Mouse (Mus musculus) neural tube, embryonic 12.5 days (tissue): ENCODE measurements around the gene Prkce. TPM values are rescaled to one million over a fixed set of nuclear protein-coding genes. Genes with fewer than 3 reads are reported as not detected.

Experiments used
- ATAC-seq: fragments of 200-750 bp; cut with Nextera tagmentation; 2 replicates; pipeline ENCODE4 v1.8.0; 2017; ENCODE audit warnings: low read depth, mild to moderate bottlenecking, moderate TSS enrichment, moderate library complexity; ENCODE audit not compliant: low FRiP score
- H3K27ac ChIP-seq: fragments of 300-500 bp; sonication (generic); 2 replicates; pipeline ENCODE4 v1.5.1; 2016
- H3K27me3 ChIP-seq: fragments of 300-500 bp; sonication (generic); replicated peaks from 2 replicates; pipeline ENCODE4 v1.6.1; 2016; ENCODE audit warnings: mild to moderate bottlenecking
- H3K36me3 ChIP-seq: fragments of 300-500 bp; sonication (generic); 2 replicates; pipeline ENCODE4 v1.6.1; 2016; ENCODE audit warnings: mild to moderate bottlenecking
- H3K4me1 ChIP-seq: fragments of 300-500 bp; sonication (generic); 2 replicates; pipeline ENCODE4 v1.6.1; 2016
- H3K4me2 ChIP-seq: fragments of 300-500 bp; sonication (generic); replicated peaks from 2 replicates; pipeline ENCODE4 v1.6.1; 2016; ENCODE audit warnings: mild to moderate bottlenecking
- H3K4me3 ChIP-seq: fragments of 300-500 bp; sonication (generic); 2 replicates; pipeline ENCODE4 v1.5.1; 2016
- H3K9ac ChIP-seq: fragments of 300-500 bp; sonication (generic); 2 replicates; pipeline ENCODE4 v1.6.1; 2016; ENCODE audit warnings: mild to moderate bottlenecking
- H3K9me3 ChIP-seq: fragments of 300-500 bp; sonication (generic); 2 replicates; pipeline ENCODE4 v1.6.1; 2016; ENCODE audit warnings: mild to moderate bottlenecking
- WGBS: fragments of 180-500 bp; shearing (Covaris S2); methylation state at CpG from one replicate; pipeline ENCODE4 v1.1.7; 2016; 5-methylcytosine and 5-hydroxymethylcytosine counted together
- polyA plus RNA-seq: library from polyadenylated mRNA; unstranded; fragments of >200 nt; fragmentation: Nextera tagmentation; extraction: Ambion mirVana; gene quantifications from 2 replicates; pipeline ENCODE4 v1.2.1, GENCODE M21; 2016

The Prkce gene
- polyA plus RNA-seq, 1 experiment from 2014 or later, result 20.7 TPM

- Histone ChIP-seq H3K36me3 (no peaks in the 10 kb centered on the region), H3K27ac (no peak overlapping the region), H3K9ac (no peak overlapping the region), H3K27me3 (no peaks in the 10 kb centered on the region), H3K4me2 (peak overlapping the region; percentile 32), H3K4me3 (no peak overlapping the region), H3K9me3 (no peaks in the 10 kb centered on the region), H3K4me1 (peaks cover 9% of the 10 kb centered on the region)
- ATAC-seq, result peak; percentile 83
- 42% methylated on average over 15 of the region's 15 CpGs for WGBS
Observed at GRCm38 (mm10) chr17:86444578-86445419, 277.2 kb downstream of the Prkce start.

DNA sequence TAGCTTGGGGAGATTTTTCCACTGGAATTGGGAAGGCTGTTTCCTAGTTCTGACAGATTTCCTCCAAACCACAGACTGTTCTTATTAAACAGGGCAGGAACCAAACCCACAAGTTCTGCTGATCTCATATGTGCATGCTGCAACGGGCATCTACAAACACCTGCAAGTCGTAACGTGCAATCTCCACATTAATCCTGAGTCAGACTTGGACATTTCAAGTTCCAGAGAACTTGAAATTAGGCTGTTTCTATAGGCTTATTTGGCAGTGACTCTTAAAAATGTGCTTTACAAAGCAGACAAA, 277.8 kb downstream of the Prkce start:
- no peak overlapping the region for H3K27ac ChIP-seq
- no peak for ATAC-seq
- H3K9ac ChIP-seq, result no peak overlapping the region
- peaks cover 9% of the 10 kb centered on the region for H3K4me1 ChIP-seq
- H3K9me3 ChIP-seq, result no peaks in the 10 kb centered on the region
- H3K4me3 ChIP-seq, result no peak overlapping the region
- no peaks in the 10 kb centered on the region for H3K27me3 ChIP-seq
- WGBS, result 82% methylated on average over 3 of the region's 3 CpGs
- no peak overlapping the region for H3K4me2 ChIP-seq
- H3K36me3 ChIP-seq, result no peaks in the 10 kb centered on the region

DNA sequence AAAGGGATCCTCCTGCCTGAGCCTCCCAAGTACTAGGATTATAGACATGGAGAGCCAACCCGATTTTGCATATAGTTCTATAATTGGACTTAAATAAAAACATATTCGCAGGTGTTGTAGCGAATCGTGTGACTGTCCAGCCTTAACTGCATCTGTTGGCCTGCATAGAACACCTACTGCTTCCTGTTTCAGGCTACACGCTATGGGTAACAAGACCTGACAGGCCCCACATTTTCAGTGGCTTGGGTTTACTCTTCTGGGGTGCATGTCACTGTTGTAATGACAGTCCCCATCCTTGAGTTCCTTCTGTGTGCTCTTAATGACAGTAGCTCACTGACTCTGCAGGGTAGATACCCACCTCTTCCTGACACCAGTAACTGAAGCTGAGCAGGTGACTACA, 278.3 kb downstream of the Prkce start:
- Histone ChIP-seq H3K4me1 (peaks cover 9% of the 10 kb centered on the region), H3K4me2 (no peak overlapping the region), H3K9me3 (no peaks in the 10 kb centered on the region), H3K27me3 (no peaks in the 10 kb centered on the region), H3K9ac (no peak overlapping the region), H3K36me3 (no peaks in the 10 kb centered on the region), H3K27ac (no peak overlapping the region), H3K4me3 (no peak overlapping the region)
- ATAC-seq, result no peak
- WGBS, result 92% methylated on average over 5 of the region's 5 CpGs

- no peak for ATAC-seq
- H3K4me1 ChIP-seq, result peaks cover 9% of the 10 kb centered on the region
- no peak overlapping the region for H3K4me2 ChIP-seq
- H3K4me3 ChIP-seq, result no peak overlapping the region
- H3K27ac ChIP-seq, result no peak overlapping the region
- no peaks in the 10 kb centered on the region for H3K9me3 ChIP-seq
- H3K9ac ChIP-seq, result no peak overlapping the region
- no peaks in the 10 kb centered on the region for H3K36me3 ChIP-seq
- WGBS, result 83% methylated on average over 4 of the region's 4 CpGs
- no peaks in the 10 kb centered on the region for H3K27me3 ChIP-seq
Observed at GRCm38 (mm10) chr17:86447101-86447598, 279.6 kb downstream of the Prkce start.

DNA sequence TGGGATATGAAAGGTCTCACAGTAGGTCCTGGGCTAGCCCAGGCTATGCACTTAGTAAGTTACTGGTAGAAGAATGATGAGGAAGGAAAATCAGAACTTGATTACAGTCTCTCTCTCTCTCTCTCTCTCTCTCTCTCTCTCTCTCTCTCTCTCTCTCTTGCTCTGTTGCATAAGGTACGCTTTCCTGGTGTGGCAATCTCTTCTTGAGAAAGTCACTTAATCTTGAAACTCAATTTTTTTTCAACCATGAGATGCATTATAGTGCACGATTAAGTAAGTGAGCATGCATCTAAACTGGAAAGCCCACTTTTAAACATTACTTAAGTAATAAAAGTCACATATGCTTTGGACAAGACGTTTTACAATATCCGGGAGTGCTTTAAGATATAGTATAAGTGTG, 285.3 kb downstream of the Prkce start:
- 89% methylated on average over 4 of the region's 4 CpGs for WGBS

GRCm38 (mm10) chr17:86453673-86454350, 286.2 kb downstream of the Prkce start:
- no peaks in the 10 kb centered on the region for H3K9me3 ChIP-seq
- no peaks in the 10 kb centered on the region for H3K4me1 ChIP-seq
- no peak overlapping the region for H3K4me2 ChIP-seq
- H3K27ac ChIP-seq, result no peak overlapping the region
- H3K36me3 ChIP-seq, result no peaks in the 10 kb centered on the region
- H3K9ac ChIP-seq, result no peak overlapping the region
- no peak for ATAC-seq
- H3K4me3 ChIP-seq, result no peak overlapping the region
- no peaks in the 10 kb centered on the region for H3K27me3 ChIP-seq
- 88% methylated on average over 14 of the region's 14 CpGs for WGBS

More for the DNA sequence above, 285.3 kb downstream of the Prkce start:
- no peaks in the 10 kb centered on the region for H3K9me3 ChIP-seq
- no peak overlapping the region for H3K9ac ChIP-seq
- H3K36me3 ChIP-seq, result no peaks in the 10 kb centered on the region
- H3K4me2 ChIP-seq, result no peak overlapping the region
- H3K4me1 ChIP-seq, result no peaks in the 10 kb centered on the region
- H3K27ac ChIP-seq, result no peak overlapping the region
- no peaks in the 10 kb centered on the region for H3K27me3 ChIP-seq
- ATAC-seq, result no peak
- H3K4me3 ChIP-seq, result no peak overlapping the region

GRCm38 (mm10) chr17:86454351-86454706, 286.7 kb downstream of the Prkce start:
- no peaks in the 10 kb centered on the region for H3K36me3 ChIP-seq
- 82% methylated on average over 3 of the region's 3 CpGs for WGBS
- no peaks in the 10 kb centered on the region for H3K27me3 ChIP-seq

DNA sequence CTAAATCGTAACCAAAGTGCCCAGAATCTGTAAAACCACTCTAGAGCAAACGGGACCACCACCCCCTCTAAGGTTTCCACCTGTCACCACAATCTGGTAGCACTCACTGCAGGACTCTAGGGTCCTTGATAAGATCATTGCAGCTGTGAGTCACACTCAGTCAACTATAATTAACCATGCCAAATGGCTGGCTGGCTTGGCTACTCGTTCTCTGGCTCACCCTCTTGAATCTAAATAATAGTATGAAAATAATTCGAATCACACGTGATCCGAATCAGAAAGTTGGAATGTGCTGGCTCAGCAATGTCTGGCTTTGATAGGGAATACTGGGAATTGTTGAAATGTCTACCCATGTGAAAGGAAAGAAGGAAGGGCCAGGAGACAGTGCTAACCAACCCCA, 288.9 kb downstream of the Prkce start:
- H3K4me1 ChIP-seq, result peaks cover 4% of the 10 kb centered on the region; the same call in 1 of the 2 replicates
- H3K27me3 ChIP-seq, result no peaks in the 10 kb centered on the region
- no peaks in the 10 kb centered on the region for H3K9me3 ChIP-seq
- ATAC-seq, result no peak
- WGBS, result 83% methylated on average over 6 of the region's 6 CpGs
- H3K9ac ChIP-seq, result no peak overlapping the region
- no peak overlapping the region for H3K4me2 ChIP-seq
- H3K36me3 ChIP-seq, result no peaks in the 10 kb centered on the region
- no peak overlapping the region for H3K4me3 ChIP-seq
- H3K27ac ChIP-seq, result no peak overlapping the region

More at GRCm38 (mm10) chr17:86454351-86454706, 286.7 kb downstream of the Prkce start:
- H3K27ac ChIP-seq, result no peak overlapping the region
- no peaks in the 10 kb centered on the region for H3K4me1 ChIP-seq
- no peak overlapping the region for H3K4me3 ChIP-seq
- no peak for ATAC-seq
- no peak overlapping the region for H3K9ac ChIP-seq
- H3K4me2 ChIP-seq, result no peak overlapping the region
- H3K9me3 ChIP-seq, result no peaks in the 10 kb centered on the region

DNA sequence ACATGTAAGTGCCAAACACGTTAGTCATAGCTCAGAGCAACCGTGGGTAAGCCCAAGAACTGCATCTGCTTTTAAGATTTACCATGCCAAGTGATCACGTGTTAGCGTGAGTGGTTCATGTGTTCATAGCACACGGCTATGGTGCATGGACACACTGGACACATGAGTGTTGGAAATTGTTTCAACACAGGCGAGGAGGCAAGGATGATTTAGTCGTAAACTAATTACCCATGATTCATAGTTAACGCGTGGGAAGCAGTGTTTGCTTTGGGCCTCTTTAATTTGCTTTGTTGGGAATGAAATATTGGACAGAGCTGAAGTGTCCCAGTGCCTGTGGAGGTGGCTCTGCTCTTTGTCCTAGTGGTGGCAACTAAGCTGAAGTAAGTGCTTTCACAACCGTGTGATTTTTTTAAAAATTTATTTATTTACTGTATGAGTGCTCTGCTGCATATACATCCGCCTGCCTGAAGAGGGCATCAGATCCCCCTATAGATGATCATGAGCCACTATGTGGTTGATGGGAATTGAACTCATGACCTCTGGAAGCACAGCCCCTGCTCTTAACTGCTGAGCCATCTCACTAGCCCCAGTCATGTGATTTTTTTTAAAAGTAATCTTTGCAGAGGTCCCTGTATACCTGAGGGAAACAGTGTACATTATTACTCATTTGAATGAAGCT, 290.9 kb downstream of the Prkce start:
- H3K27me3 ChIP-seq, result no peaks in the 10 kb centered on the region
- H3K9ac ChIP-seq, result no peak overlapping the region
- no peak for ATAC-seq
- no peaks in the 10 kb centered on the region for H3K36me3 ChIP-seq
- H3K9me3 ChIP-seq, result no peaks in the 10 kb centered on the region
- H3K4me3 ChIP-seq, result no peak overlapping the region
- no peak overlapping the region for H3K4me2 ChIP-seq
- H3K27ac ChIP-seq, result no peak overlapping the region
- 76% methylated on average over 11 of the region's 11 CpGs for WGBS
- peaks cover 4% of the 10 kb centered on the region; the same call in 1 of the 2 replicates for H3K4me1 ChIP-seq

DNA sequence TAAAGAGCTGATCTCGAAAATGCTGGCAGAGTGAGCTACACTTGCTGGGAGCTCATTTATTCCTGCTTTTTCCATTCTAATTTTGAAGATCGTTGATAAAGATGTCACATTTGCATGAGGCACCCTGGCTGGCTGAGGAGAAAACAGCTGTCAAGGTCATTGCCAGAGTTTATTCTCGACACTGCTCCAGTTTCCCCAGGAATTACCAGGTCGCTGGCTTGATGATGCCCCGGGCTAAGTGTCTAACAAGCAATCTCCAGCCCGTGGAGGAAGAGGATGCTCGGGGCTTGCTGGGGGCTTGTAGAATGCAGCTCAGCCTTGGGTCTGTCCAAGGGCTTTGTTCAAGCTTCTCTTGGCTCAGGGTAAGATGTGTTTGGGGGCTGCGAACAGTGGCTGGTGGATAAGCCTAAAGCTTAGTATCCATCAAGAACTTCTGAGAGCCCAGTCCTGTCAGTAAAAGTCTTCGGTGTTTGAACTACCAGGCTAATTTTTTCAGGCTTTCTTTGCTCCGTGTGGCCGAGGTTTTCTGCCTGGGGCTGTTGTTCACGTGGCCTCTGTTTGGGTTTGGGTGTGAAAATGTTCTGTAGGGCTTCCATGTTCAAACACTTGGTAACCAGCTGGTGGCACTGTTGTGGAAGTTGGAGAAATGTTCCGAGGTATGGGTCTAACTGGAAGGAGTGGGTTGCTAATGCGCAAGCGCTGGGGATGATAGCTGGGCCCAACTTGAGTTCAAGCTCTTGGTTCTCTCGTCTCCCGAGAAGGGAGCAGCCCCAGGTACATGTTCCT, 293.3 kb downstream of the Prkce start:
- Histone ChIP-seq H3K27ac (no peak overlapping the region), H3K9ac (no peak overlapping the region), H3K36me3 (no peaks in the 10 kb centered on the region), H3K4me1 (peaks cover 14% of the 10 kb centered on the region), H3K4me3 (no peak overlapping the region), H3K4me2 (no peak overlapping the region), H3K9me3 (no peaks in the 10 kb centered on the region), H3K27me3 (no peaks in the 10 kb centered on the region)
- no peak for ATAC-seq
- 74% methylated on average over 17 of the region's 17 CpGs for WGBS

DNA sequence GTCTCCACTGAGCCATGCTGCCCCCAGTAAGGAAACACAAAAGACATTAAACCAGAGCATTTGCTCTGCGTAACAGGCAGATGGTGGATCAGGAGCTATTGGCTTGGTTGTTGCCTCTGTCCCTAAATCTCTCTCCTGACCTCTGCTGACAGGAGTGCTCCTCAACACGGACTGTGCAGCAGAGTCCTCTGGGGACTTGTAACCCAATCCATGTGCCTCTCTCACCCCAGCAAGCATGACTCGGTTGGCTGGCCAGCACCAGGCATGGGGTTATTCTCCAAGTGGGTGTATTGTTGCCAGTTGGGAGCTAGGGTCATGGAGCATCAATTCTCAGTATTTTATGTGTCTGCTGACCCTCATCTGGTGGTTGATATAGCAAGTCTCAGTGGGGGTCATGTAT, 295.8 kb downstream of the Prkce start:
- H3K27ac ChIP-seq, result no peak overlapping the region
- no peaks in the 10 kb centered on the region for H3K36me3 ChIP-seq
- ATAC-seq, result no peak
- H3K9ac ChIP-seq, result no peak overlapping the region
- 38% methylated on average over 3 of the region's 3 CpGs for WGBS
- peaks cover 28% of the 10 kb centered on the region for H3K4me1 ChIP-seq
- no peaks in the 10 kb centered on the region for H3K9me3 ChIP-seq
- H3K27me3 ChIP-seq, result no peaks in the 10 kb centered on the region
- H3K4me2 ChIP-seq, result no peak overlapping the region
- H3K4me3 ChIP-seq, result no peak overlapping the region

DNA sequence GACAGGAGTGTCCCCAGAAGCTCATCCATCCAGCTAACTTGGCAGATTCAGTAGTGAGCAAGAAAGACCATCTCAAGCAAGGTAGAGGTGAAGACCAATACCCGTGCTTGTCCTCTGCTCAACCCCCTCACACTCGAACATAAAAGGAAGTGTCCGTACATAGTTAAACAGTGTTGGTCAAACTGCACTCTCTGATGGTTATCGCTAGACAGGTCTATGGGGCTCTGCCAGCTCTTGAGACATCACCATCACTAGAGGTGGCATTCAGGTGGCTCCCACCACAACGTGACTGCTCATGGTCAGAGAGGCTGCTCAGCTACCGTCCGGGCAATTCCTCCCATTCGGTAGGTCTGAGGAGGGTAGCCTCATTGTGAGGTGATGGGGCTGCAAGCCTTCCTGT, 296.6 kb downstream of the Prkce start:
- Histone ChIP-seq H3K9me3 (no peaks in the 10 kb centered on the region), H3K4me3 (no peak overlapping the region), H3K4me2 (no peak overlapping the region), H3K36me3 (no peaks in the 10 kb centered on the region), H3K27me3 (no peaks in the 10 kb centered on the region), H3K4me1 (peaks cover 28% of the 10 kb centered on the region), H3K27ac (no peak overlapping the region), H3K9ac (no peak overlapping the region)
- WGBS, result 70% methylated on average over 8 of the region's 8 CpGs
- ATAC-seq, result no peak
